10 mouse cellular contexts compared by ENCODE assay signal in genomic region chr1:33742903-33743302, GRCm38 (mm10). TPM values are rescaled to one million over a fixed set of nuclear protein-coding genes. Genes with fewer than 3 reads are reported as not detected.
DNase-seq lines count a peak whose midpoint lies in the region; ATAC-seq and TF ChIP-seq lines count a peak whose summit lies in the region.
"Had no signal": no experiment of that assay in that cellular context is flagged by ENCODE, and none has a peak within 500 bp of the region (broad histone marks: within the 10 kb centered on the region; RNA-seq: fewer than 3 reads in every experiment).

No protein-coding gene starts in this region.

- 22% methylated on average over 8 of the region's 8 CpGs for WGBS in hindbrain, embryonic 10.5 days
- WGBS in hindbrain, embryonic 13.5 days: 23% methylated on average over 8 of the region's 8 CpGs
- 23% methylated on average over 8 of the region's 8 CpGs for WGBS in liver, postnatal 0 days (ENCODE audit: insufficient replicate concordance)

- no peaks in the 10 kb centered on the region for H3K9me3 ChIP-seq in hindbrain, embryonic 10.5 days
- H3K9me3 ChIP-seq in hindbrain, embryonic 13.5 days: no peaks in the 10 kb centered on the region
- no peaks in the 10 kb centered on the region for H3K9me3 ChIP-seq in liver, postnatal 0 days (ENCODE audit: low read length)
- H3K9me3 ChIP-seq: embryonic facial prominence, embryonic 15.5 days; limb, embryonic 15.5 days had no signal

- DNase-seq in hindbrain, embryonic 10.5 days (ENCODE audit: low spot score): peak; percentile 40
- DNase-seq in 416B (ENCODE audit: low read depth) (peak; percentile 25), ES-CJ7 (ENCODE audit: low read depth, low spot score) (peak; percentile 84)
- peak; percentile 65 for DNase-seq in liver, postnatal 0 days
- peak; percentile 39 for DNase-seq in thymus, postnatal 25 days
- no peak for DNase-seq in urinary bladder, postnatal 4 days (ENCODE audit: low spot score in 2 of 2)

- H3K27ac ChIP-seq in hindbrain, embryonic 10.5 days: no peak overlapping the region
- H3K27ac ChIP-seq in hindbrain, embryonic 13.5 days: no peak overlapping the region
- no peak overlapping the region for H3K27ac ChIP-seq in liver, postnatal 0 days (ENCODE audit: low read depth)
- H3K27ac ChIP-seq: embryonic facial prominence, embryonic 15.5 days; limb, embryonic 15.5 days had no signal

- peaks cover 3% of the 10 kb centered on the region; the same call in 1 of the 2 replicates for H3K4me1 ChIP-seq in hindbrain, embryonic 10.5 days (replicated peaks)
- no peaks in the 10 kb centered on the region for H3K4me1 ChIP-seq in hindbrain, embryonic 13.5 days (replicated peaks)
- no peaks in the 10 kb centered on the region for H3K4me1 ChIP-seq in liver, postnatal 0 days (ENCODE audit: insufficient read depth)
- H3K4me1 ChIP-seq: embryonic facial prominence, embryonic 15.5 days had no signal

- TF ChIP-seq EP300 in liver, postnatal 0 days (IDR thresholded peaks at IDR 0.05; ENCODE audit: low read depth): no peak

- ATAC-seq in hindbrain, embryonic 13.5 days (ENCODE audit: low FRiP score): no peak
- peak; percentile 64; the same call in 1 of the 2 replicates for ATAC-seq in erythroid progenitor cell, adult 5-6 weeks (replicated peaks; ENCODE audit: low FRiP score, poor library complexity, severe bottlenecking)
- 0 out of 2 replicates have a peak, but pooled peaks have one; percentile 35 for ATAC-seq in liver, postnatal 0 days

- peak; percentile 91 for TF ChIP-seq CTCF in liver, postnatal 0 days (IDR thresholded peaks at IDR 0.05; ENCODE audit: low read depth)

- no peak overlapping the region for H3K9ac ChIP-seq in hindbrain, embryonic 13.5 days
- H3K9ac ChIP-seq in liver, postnatal 0 days (replicated peaks): no peak overlapping the region
- H3K9ac ChIP-seq: embryonic facial prominence, embryonic 15.5 days; limb, embryonic 15.5 days had no signal

- H3K36me3 ChIP-seq in hindbrain, embryonic 10.5 days: peaks cover 77% of the 10 kb centered on the region
- peaks cover 31% of the 10 kb centered on the region for H3K36me3 ChIP-seq in hindbrain, embryonic 13.5 days
- peaks cover 18% of the 10 kb centered on the region for H3K36me3 ChIP-seq in liver, postnatal 0 days (replicated peaks; ENCODE audit: insufficient read depth, low read length)

- no peaks in the 10 kb centered on the region for H3K27me3 ChIP-seq in hindbrain, embryonic 10.5 days (ENCODE audit: insufficient read depth, poor library complexity, severe bottlenecking)
- H3K27me3 ChIP-seq in hindbrain, embryonic 13.5 days: no peaks in the 10 kb centered on the region
- H3K27me3 ChIP-seq in liver, postnatal 0 days (ENCODE audit: insufficient read depth, low read length): no peaks in the 10 kb centered on the region
- H3K27me3 ChIP-seq: embryonic facial prominence, embryonic 15.5 days; limb, embryonic 15.5 days had no signal

- H3K4me2 ChIP-seq in hindbrain, embryonic 13.5 days: no peak overlapping the region
- no peak overlapping the region for H3K4me2 ChIP-seq in liver, postnatal 0 days (ENCODE audit: low read depth, low read length)
- H3K4me2 ChIP-seq: embryonic facial prominence, embryonic 15.5 days; limb, embryonic 15.5 days had no signal

- no peak overlapping the region for H3K4me3 ChIP-seq in hindbrain, embryonic 10.5 days
- no peak overlapping the region for H3K4me3 ChIP-seq in hindbrain, embryonic 13.5 days
- H3K4me3 ChIP-seq in liver, postnatal 0 days (ENCODE audit: low read depth, low read length): no peak overlapping the region
- H3K4me3 ChIP-seq: embryonic facial prominence, embryonic 15.5 days; limb, embryonic 15.5 days had no signal

RNA-seq across cellular contexts. Expression of gene Bag2, which starts 14.7 kb away (rescaled TPM):
- polyA plus RNA-seq in hindbrain, embryonic 10.5 days (2016; fragmentation: Nextera tagmentation; extraction: Ambion mirVana): 40.7 and 48.6 TPM in 2 replicates
- polyA plus RNA-seq in hindbrain, embryonic 13.5 days (2015; fragmentation: Nextera tagmentation; extraction: Ambion mirVana): 17.8 and 17.9 TPM in 2 replicates
- total RNA-seq in erythroid progenitor cell, adult 5-6 weeks (2015; ENCODE audit: low replicate concordance): 25.9 and 37.7 TPM in 2 replicates
- total RNA-seq in erythroid progenitor cell, adult 5-6 weeks (2017; ENCODE audit: low replicate concordance): 33.9 and 59.6 TPM in 2 replicates
- polyA plus RNA-seq in liver, postnatal 0 days (2015; fragmentation: Nextera tagmentation; extraction: Ambion mirVana): 12.8 and 16.0 TPM in 2 replicates

RNA-seq across cellular contexts. Expression of gene Rab23, which starts 23.2 kb away (rescaled TPM):
- polyA plus RNA-seq in hindbrain, embryonic 10.5 days (2016; fragmentation: Nextera tagmentation; extraction: Ambion mirVana): 23.6 and 33.3 TPM in 2 replicates
- polyA plus RNA-seq in hindbrain, embryonic 13.5 days (2015; fragmentation: Nextera tagmentation; extraction: Ambion mirVana): 25.9 and 28.3 TPM in 2 replicates
- 1.7 and 3.6 TPM in 2 replicates for total RNA-seq in erythroid progenitor cell, adult 5-6 weeks (2015; ENCODE audit: low replicate concordance)
- total RNA-seq in erythroid progenitor cell, adult 5-6 weeks (2017; ENCODE audit: low replicate concordance): 4.0 and 8.9 TPM in 2 replicates
- polyA plus RNA-seq in liver, postnatal 0 days (2015; fragmentation: Nextera tagmentation; extraction: Ambion mirVana): 2.3 and 2.8 TPM in 2 replicates

Comparison
In these comparisons a context has a peak if more than half of its experiments do, and no peak if none do; other contexts are left out.
1. DNase-seq: peak in hindbrain, embryonic 10.5 days (single experiment), 416B (single experiment), ES-CJ7 (single experiment), liver, postnatal 0 days (single experiment) and thymus, postnatal 25 days (single experiment); none in urinary bladder, postnatal 4 days (0 of 2).